Mouse (Mus musculus) C2C12 (cell line): Measurements from ENCODE around the gene Scn2a.

Source experiments
- CTCF ChIP-seq: IDR thresholded peaks from one replicate; pipeline ENCODE4 v1.5.1; 2011; ENCODE audit not compliant: control insufficient read depth, insufficient read depth, insufficient read length
- MAX ChIP-seq: IDR thresholded peaks from one replicate; pipeline ENCODE4 v1.6.1; 2011; ENCODE audit warnings: mild to moderate bottlenecking, control low read depth
- MYOG ChIP-seq: IDR thresholded peaks from one replicate; pipeline ENCODE4 v1.6.1; 2011; ENCODE audit not compliant: control insufficient read depth, insufficient read length; ENCODE audit errors: extremely low read depth
- USF1 ChIP-seq: IDR thresholded peaks from one replicate; pipeline ENCODE4 v1.6.1; 2011; ENCODE audit warnings: low read depth, mild to moderate bottlenecking, control low read depth, moderate library complexity

DNA sequence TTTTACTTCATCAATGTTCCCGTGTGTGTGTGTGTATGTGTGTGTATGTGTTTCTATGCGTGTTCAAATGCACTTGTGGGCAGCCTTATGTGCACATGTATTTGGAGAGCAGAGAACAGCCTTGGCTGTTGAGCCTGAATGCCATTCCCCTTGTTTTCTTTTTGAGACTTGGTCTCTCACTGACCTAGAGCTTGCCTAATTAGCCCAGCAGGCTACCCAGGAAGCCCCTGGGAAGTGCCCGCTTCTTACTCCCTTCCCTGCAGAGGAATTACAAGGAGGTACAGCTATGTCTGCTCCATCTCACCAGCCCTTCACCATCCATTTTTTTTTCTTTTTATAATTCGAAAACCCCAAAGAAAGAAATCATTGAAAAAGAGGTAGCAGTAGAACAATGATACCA is 44.6 kb downstream of the Scn2a start:
- TF ChIP-seq CTCF (no peak), MYOG (no peak), MAX (no peak), USF1 (no peak)
